Mouse (Mus musculus): Measurements from ENCODE around the gene Nmt2. TPM values are rescaled to one million over a fixed set of nuclear protein-coding genes. Genes with fewer than 3 reads are reported as not detected.

Gene Nmt2
- total RNA-seq, 2 experiments from 2014 or later: 71.5 to 73.1 TPM

DNA sequence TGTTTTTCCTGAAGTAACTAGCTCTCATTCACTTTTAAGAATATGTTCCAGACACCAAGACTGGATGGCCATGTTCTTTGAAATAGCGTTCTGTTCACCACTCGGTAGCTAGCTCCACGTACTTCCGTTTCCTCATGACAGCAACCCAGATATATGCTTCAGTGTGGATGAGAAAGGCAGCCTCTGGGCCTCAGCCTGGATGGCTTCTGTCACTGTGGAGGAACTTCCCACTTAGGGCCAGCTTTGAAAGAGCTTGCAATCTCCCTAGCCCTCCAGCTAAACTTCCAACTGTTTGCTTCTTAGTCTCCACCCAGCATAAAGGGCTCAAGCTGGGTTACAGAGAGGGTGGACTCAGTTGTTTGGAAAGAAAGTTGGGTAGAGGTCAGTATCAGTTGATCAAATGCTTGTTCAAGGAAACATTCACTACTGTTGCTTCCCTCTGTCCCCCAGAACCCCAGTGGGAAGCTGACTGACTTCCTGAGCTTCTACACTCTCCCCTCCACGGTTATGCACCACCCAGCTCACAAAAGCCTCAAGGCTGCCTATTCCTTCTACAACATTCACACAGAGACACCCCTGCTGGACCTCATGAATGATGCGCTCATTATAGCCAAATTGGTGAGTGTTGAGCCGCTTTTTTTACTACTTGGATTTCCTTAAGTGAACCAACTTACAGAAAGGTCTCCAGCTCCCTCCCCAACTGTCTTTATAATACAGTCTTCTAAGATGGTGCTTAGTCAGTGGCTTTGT is 40.5 kb downstream of the Nmt2 start:
- DNase-seq (ENCODE audit: low spot score in 2 of 2): no peak

DNA sequence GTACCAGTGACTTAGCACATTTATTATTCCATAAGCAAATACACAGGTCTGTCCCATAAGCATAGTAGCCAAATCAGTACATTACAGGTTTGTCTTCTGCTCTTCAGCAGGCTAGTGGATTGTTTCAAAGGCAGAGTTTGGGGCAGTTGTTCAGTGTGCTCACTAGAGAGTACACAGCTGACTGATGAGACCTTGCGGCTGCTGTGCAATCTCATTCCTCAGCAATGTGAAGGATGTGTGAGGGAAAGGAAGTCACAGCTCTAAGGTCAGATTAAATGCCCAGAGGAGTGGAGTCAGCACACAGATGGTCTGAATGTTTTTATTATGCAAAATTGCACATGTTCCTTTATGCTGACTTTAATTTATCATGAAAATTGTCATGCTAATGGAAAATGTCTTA is 42.5 kb downstream of the Nmt2 start:
- no peak for DNase-seq (ENCODE audit: low spot score in 2 of 2)

DNA sequence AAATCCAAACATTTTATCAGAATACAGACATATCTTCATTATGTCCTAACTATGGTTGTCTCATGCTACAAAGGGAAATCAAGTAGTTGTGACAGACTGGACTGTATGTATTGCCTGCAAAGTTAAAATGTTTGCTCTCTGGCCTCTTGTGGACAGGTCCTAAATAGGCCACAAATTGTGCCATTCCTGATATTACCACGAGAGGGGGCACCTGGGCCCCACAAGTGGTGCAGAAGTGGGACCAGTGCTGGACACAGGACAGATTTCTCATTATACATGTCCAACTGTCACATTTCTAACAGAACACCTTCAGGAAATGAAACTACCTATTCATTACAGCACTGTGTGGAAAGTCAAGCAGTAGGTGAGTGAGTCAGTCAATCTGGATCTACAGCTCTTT is 43.3 kb downstream of the Nmt2 start:
- DNase-seq (ENCODE audit: low spot score in 2 of 2): peak in 1 of 2 experiments; percentile 31

DNA sequence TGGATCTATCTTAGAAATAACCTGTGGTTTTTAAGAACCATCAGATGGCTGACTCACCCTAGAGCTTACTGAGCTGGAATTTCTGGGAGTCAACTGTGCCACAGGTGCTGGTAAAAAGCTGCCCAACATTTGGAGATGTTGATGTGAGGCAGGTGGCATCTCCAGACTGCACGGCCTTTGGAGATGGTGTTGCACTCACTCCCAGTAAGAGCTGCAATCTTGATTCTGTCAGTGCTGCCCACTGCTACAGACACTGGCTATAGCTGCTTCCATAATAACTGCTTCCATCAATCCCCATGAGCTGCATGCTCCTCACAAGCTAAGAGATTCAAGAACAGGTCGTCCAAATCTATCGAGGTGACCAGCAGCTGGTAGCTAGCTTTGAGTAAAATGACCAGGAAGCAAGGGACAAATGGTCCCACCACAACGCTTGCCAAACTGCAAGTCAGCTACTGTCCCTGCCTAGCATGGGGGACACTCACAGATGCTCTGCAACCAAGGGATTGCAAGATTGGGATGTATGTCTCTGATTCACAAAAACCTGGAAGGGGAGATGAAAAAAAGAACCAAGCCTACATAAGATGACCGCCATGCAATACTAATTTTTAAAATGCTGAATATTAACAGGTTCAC is 47.2 kb downstream of the Nmt2 start:
- DNase-seq (ENCODE audit: low spot score in 2 of 2): peak in 1 of 2 experiments; percentile 16

DNA sequence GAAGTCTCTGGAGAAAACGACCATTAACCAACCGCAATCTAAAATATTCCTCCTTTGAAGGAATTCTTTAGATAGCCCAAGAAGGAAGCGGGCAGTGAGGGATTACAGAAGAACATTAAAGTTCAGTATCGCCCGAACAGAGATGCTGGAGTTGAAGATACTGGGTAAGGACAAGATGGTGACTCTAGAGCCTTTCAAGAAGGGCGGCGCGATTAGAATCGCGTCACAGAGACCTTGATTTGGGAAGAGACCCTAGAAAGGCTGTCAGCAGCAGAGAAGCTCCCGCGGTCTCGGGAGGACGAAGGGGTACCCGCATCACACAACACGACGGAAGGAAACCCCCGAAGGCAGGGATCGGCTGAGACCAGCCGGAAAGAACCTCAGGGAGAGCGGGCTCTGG is 48.0 kb downstream of the Nmt2 start:
- no peak for DNase-seq (ENCODE audit: low spot score in 2 of 2)

DNA sequence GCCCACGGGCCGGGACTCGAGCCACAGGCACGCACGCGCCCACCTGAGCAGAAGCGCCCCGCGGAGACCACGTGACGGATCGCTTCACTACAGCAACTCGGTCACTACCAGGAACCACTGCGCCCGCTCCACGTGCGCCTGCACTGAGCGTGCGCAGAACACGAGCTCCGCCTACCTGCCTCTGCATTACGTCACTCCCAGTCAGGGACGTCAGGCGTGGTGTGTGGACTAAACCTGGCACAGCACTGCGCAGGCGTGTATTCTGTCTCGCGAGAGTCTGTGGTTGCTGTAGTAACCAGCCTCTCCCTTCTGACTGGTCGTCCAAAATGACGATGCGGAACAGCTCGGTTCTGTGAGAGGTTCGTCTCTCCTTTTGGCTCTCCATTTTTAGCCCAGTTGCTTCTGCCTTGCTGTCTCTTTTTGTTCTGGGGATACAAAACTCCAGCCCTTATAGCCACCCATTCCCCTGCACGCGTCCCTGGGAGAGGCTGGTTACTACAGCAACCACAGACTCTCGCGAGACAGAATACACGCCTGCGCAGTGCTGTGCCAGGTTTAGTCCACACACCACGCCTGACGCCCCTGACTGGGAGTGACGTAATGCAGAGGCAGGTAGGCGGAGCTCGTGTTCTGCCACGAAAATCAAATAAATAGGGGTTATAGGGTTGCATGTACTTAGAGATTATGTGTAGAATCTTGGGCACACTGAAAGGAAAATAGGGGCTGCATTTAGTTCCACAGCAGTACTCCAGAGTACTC is 48.7 kb downstream of the Nmt2 start, which contains the start of gene Rpp38:
Rpp38 (minus strand) TSS at position 160 of the 759 bp plus-strand sequence.
- peak; percentile 99 for DNase-seq (ENCODE audit: low spot score in 2 of 2)

DNA sequence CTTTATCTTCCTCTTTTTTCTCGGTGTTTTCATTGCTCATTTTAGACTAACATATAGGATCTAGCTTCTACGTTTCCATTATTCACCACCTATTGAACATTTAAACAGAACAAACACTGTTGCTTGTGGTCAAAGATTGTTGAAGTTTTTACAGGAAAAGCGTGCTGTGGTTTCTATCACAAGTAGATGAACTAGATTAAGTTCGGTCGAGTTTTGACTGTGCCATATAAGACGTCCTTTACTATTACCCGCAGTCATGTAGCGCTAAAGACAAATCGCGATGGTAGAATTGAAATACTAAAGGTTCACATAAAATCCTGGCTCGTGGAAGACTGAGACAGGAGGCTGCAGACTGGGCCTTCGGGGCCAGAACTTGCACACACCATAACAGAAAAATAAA is 49.7 kb downstream of the Nmt2 start:
- DNase-seq (ENCODE audit: low spot score in 2 of 2): no peak

DNA sequence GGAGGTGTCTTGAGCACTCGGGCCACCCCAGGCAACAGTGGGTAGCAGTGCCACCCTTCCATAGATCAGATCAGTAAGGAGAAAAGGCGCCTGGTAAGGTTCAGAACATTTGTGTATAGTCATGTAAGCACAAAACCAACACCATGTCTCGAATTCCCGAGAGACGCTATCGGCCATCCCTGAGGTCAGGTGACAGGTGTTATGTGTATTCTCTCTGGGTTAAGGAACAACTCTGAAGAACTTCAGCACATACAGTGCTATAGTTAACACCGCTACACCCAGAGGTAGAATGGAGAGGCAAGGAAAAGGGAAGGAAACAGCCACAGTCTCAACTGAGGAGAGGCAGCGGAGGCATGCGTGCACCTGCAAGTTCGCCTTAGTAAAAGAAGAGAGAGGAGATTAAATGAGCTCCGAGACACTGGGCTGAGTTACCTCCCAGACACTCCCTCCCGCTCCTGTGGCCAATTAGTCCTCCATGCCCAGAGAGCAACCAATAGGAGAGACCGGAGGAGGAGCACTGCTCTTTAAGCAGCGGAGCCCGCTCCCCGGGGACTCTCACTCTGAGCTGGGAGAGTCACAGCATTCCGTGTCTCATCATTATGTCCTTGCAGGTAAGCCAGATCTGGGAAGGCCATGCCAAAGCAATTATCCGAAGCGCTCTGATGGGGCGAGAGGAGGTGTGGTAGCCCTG is 51.7 kb downstream of the Nmt2 start, which contains the start of gene Acbd7:
Acbd7 (plus strand) TSS at position 558 of the 691 bp plus-strand sequence.
- peak in 1 of 2 experiments; percentile 63 for DNase-seq (ENCODE audit: low spot score in 2 of 2)

DNA sequence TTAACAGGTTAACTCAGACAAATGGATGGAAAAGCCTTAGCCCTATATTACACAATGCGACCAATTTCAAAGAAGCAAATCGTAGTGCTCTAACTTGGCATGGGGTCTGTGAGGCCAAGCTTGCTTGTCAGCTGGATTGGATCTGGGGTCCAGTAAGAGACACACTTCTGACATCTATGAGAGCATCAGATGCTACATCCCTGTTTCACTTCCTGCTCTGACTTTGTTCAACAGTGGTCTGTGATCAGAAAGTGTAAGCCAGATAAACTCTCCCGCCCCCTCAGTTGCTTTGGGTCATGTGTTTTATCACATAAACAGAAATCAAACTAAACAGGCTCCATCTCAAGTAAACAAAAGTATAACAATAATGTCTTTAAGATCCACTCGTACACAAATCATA is 64.4 kb downstream of the Nmt2 start:
- no peak for DNase-seq (ENCODE audit: low spot score in 2 of 2)

DNA sequence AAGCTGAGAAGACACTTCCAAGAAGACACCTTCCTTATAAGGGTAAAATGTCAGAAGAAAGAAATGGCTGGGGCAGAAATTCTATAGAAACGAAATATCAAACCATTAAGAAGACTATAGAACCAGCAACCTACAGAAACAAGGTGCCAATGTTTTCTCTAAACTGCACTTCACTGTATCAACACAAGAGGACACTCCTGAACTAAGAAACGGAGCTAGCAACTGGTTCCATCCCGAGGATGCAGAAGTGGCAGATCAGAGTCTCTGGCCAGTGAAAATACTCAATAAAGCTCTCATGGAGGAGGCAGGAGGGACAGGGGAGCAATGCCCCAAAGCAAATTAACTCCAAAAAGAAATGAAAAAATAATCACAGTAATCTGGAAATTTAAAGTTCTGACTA is 64.9 kb downstream of the Nmt2 start:
- peak in 1 of 2 experiments; percentile 52 for DNase-seq (ENCODE audit: low spot score in 2 of 2)

DNA sequence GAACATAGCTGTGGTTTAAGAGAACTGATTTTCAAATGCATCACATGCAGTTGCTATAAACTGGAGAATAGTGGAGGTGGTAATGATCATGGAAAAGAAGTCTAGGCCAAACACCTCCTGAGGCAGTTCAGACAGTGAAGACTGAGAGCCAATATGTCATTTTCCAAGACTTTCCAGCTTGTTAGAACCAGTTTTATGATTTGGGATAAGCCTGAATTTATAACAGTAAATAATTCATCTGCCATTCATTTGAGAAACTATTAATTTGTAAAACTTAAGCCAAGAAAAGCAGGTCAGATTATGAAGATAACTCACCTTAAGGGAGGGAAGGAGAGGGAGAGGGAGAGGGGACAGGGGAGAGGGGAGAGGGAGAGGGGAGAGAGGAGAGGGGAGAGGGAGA is 69.1 kb downstream of the Nmt2 start:
- no peak for DNase-seq (ENCODE audit: low spot score in 2 of 2)

DNA sequence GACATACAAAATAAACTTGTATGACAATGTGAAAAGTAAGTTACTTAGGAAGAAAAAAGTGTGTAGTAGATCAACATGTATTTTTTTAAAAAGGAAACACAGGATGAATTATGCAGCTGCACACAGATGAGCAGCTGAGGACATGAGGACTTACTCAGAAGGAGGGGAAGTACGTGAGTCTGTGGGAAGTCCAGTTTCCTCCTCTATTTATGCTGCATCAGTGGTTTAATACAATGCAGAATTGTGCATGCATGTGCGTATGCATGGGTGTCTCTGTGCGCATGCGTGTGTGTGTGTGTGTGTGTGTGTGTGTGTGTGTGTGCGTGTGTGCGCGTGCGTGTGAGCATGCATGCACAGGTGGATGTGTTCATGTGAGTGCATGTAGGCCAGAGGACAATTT is 71.8 kb downstream of the Nmt2 start:
- DNase-seq (ENCODE audit: low spot score in 2 of 2): no peak

DNA sequence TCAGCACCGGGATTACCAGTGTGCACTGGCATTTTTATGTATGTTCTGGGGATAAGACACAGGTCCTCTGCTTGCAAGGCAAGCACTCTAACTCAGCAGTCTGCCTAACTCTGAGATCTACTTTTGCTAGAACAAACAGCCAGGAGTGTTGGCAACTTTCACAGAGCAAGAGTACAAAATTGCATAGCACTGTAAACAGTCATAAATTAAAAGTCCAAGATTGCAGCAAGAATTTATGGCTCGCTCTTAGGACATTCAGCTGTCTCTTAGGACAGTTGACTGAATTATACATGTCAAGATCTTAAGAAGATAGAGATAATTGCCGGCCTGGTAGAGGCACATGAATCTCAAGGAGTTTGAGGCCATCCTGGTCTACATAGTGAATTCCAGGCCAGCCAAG is 72.3 kb downstream of the Nmt2 start:
- DNase-seq (ENCODE audit: low spot score in 2 of 2): no peak

DNA sequence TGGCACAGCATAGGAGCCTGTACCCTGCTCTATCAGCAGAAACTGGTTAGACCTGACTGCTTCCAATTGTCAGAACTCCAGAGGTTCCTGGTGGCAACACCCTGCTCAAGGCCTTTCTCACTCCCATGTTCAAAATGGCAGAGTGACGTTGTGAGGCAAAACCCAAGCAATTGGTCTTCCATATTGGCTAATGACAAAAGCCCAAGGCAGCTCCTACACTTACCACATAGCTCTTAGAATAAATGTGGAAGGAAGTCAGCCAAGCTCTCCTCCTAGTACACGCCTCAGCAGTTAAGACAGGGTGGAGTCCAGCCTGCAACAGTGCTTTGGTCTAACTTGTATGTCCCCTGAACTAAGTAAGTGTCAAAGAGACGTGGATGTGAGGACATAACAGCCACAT is 73.9 kb downstream of the Nmt2 start:
- no peak for DNase-seq (ENCODE audit: low spot score in 2 of 2)

DNA sequence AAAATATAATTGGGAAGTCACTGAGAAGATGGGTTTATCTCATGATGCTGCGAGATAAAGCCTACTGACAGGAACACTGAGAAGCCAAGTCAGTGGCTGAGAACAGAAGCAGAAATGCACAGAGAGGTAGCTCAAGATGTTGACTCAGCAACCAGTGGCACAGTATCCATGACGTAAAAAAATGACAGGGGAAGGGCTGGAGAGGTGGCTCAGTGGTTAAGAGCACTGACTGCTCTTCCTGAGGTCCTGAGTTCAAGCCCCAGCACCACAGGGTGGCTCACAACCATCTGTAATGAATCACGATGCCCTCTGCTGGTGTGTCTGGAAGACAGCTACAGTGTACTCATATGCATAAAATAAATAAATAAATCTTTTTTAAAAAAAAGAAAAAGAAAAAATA is 77.1 kb downstream of the Nmt2 start:
- no peak for DNase-seq (ENCODE audit: low spot score in 2 of 2)

DNA sequence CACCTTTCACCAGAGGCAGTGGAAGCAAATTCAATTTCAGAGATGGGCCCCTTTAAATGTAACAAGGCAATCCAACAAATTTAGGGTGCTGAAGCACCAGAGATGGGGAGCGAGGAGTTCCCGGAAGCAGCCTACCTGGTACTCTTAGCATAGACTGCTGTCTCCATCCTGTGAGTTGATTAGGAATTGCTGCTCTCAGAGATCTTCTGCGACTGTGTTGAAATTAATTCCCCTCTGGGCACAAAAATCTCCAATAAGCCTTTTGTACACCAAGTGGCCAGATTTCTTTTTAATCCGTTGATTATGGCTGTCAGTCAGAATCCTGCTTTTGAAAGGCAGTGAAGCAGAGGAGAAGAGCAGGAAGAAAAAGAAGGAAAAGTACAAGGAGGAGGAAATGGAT is 81.1 kb downstream of the Nmt2 start:
- DNase-seq (ENCODE audit: low spot score in 2 of 2): no peak

Other genes starting within 250 kb of the Nmt2 start
- 10 to 100 TPM; 62.1 to 65.9 TPM for gene Fam171a1, start 170.0 kb upstream of the Nmt2 start, total RNA-seq (2021)
- gene Rpp38, start 48.4 kb downstream of the Nmt2 start, total RNA-seq (2021): 1 to 10 TPM; 7.5 to 9.7 TPM
- gene Acbd7, start 52.0 kb downstream of the Nmt2 start, total RNA-seq (2021): 1 to 10 TPM; 1.6 to 1.9 TPM
- not detected for gene Olah, start 113.0 kb downstream of the Nmt2 start, total RNA-seq (2021)
- 1 to 10 TPM; 5.5 to 5.9 TPM for gene Meig1, start 138.4 kb downstream of the Nmt2 start, total RNA-seq (2021)
- gene Dclre1c, start 139.9 kb downstream of the Nmt2 start, total RNA-seq (2021): 10 to 100 TPM in 1 of 2 experiments, 1 to 10 TPM in 1; 9.8 to 12.9 TPM
- gene Suv39h2, start 190.8 kb downstream of the Nmt2 start, total RNA-seq (2021): 1 to 10 TPM; 3.2 to 3.4 TPM
- 1 to 10 TPM; 5.0 to 6.9 TPM for gene Gm45902, start 228.6 kb downstream of the Nmt2 start, total RNA-seq (2021)
- 10 to 100 TPM; 42.3 to 47.7 TPM for gene Hspa14, start 228.6 kb downstream of the Nmt2 start, total RNA-seq (2021)
- gene Cdnf, start 228.8 kb downstream of the Nmt2 start, total RNA-seq (2021): 1 to 10 TPM in 1 of 2 experiments, under 1 TPM in 1; 0.99 to 2.0 TPM

All from layer of hippocampus, postnatal 14 days (tissue).